Mouse (Mus musculus) embryonic fibroblast, embryonic 13.5 days (primary cell): ENCODE measurements at regions not wholly inside any gene's neighbourhood (a gene's known extent, or its start where the extent isn't known, plus 50 kb on each side); places are given as distances from the start of the nearest gene placed in this dataset.

ENCODE experiments used
- CTCF ChIP-seq: IDR thresholded peaks from 2 replicates; pipeline ENCODE4 v1.5.1; 2011; ENCODE audit warnings: mild to moderate bottlenecking, control low read depth, low read length, moderate library complexity, borderline replicate concordance; ENCODE audit not compliant: insufficient read depth
- POLR2A ChIP-seq: IDR thresholded peaks from 2 replicates; pipeline ENCODE4 v1.6.1; 2011; ENCODE audit warnings: low read depth, mild to moderate bottlenecking, control low read depth, low read length, moderate library complexity

GRCm38 (mm10) chr7:134497870-134498269 is 112.4 kb upstream of the D7Ertd443e start:
- TF ChIP-seq CTCF = no peak
- TF ChIP-seq POLR2A = no peak
